Mouse (Mus musculus) cortical plate, adult 2 months (tissue): ENCODE measurements at regions not wholly inside any gene's neighbourhood (a gene's known extent, or its start where the extent isn't known, plus 50 kb on each side); places are given as distances from the start of the nearest gene placed in this dataset.

Experiments
- H3K27ac ChIP-seq: fragments of 200-500 bp; 2 replicates; pipeline ENCODE4 v1.5.1; 2012; ENCODE audit warnings: low read length, control low read depth, inconsistent platforms; ENCODE audit not compliant: insufficient read depth
- H3K4me1 ChIP-seq: fragments of 200-500 bp; 2 replicates; pipeline ENCODE4 v1.6.1; 2011; ENCODE audit warnings: low read length; ENCODE audit not compliant: control insufficient read depth, insufficient read depth
- H3K4me3 ChIP-seq: fragments of 200-500 bp; 2 replicates; pipeline ENCODE4 v1.5.1; 2011; ENCODE audit warnings: mild to moderate bottlenecking, low read length, control low read depth; ENCODE audit not compliant: insufficient read depth
- CTCF ChIP-seq: fragments of 200-500 bp; IDR thresholded peaks from 2 replicates; pipeline ENCODE4 v1.5.1; 2011; ENCODE audit warnings: mild to moderate bottlenecking, control low read depth, low read length; ENCODE audit not compliant: insufficient read depth; ENCODE audit errors: extremely low read depth
- POLR2A ChIP-seq: fragments of 200-500 bp; IDR thresholded peaks from 2 replicates; pipeline ENCODE4 v1.6.1; 2011; ENCODE audit warnings: mild to moderate bottlenecking, low read length, control low read depth; ENCODE audit not compliant: insufficient read depth; ENCODE audit errors: extremely low read depth

GRCm38 (mm10) chr3:128247816-128248215, 351.7 kb upstream of the Fam241a start:
- H3K4me3 ChIP-seq: no peak overlapping the region
- no peaks in the 10 kb centered on the region for H3K4me1 ChIP-seq
- H3K27ac ChIP-seq: no peak overlapping the region
- no peak for TF ChIP-seq POLR2A

- no peaks in the 10 kb centered on the region for H3K4me1 ChIP-seq
- no peak for TF ChIP-seq POLR2A
- no peak for TF ChIP-seq CTCF
- no peak overlapping the region for H3K4me3 ChIP-seq
- H3K27ac ChIP-seq: no peak overlapping the region
Measured at GRCm38 (mm10) chr3:128239813-128240421, 343.8 kb upstream of the Fam241a start.

- Histone ChIP-seq H3K4me3 (no peak overlapping the region), H3K27ac (no peak overlapping the region), H3K4me1 (no peaks in the 10 kb centered on the region)
- TF ChIP-seq CTCF (no peak), POLR2A (no peak)
Measured at GRCm38 (mm10) chr3:128230390-128230789, 334.3 kb upstream of the Fam241a start.

- H3K4me3 ChIP-seq: no peak overlapping the region
- no peak overlapping the region for H3K27ac ChIP-seq
- no peak for TF ChIP-seq CTCF
- TF ChIP-seq POLR2A: no peak
- H3K4me1 ChIP-seq: no peaks in the 10 kb centered on the region
Measured at GRCm38 (mm10) chr3:128226930-128227585, 330.9 kb upstream of the Fam241a start.

GRCm38 (mm10) chr3:128226503-128226902, 330.4 kb upstream of the Fam241a start:
- TF ChIP-seq CTCF (no peak), POLR2A (no peak)
- Histone ChIP-seq H3K4me3 (no peak overlapping the region), H3K27ac (no peak overlapping the region), H3K4me1 (no peaks in the 10 kb centered on the region)

GRCm38 (mm10) chr3:128222344-128222743, 326.2 kb upstream of the Fam241a start:
- Histone ChIP-seq H3K27ac (no peak overlapping the region), H3K4me1 (no peaks in the 10 kb centered on the region), H3K4me3 (no peak overlapping the region)
- TF ChIP-seq CTCF (no peak), POLR2A (no peak)

- no peak for TF ChIP-seq CTCF
- no peak for TF ChIP-seq POLR2A
- Histone ChIP-seq H3K27ac (no peak overlapping the region), H3K4me1 (no peaks in the 10 kb centered on the region), H3K4me3 (no peak overlapping the region)
Measured at GRCm38 (mm10) chr3:128221625-128222024, 325.5 kb upstream of the Fam241a start.

GRCm38 (mm10) chr3:128220776-128221550, 324.8 kb upstream of the Fam241a start:
- H3K27ac ChIP-seq: no peak overlapping the region
- TF ChIP-seq CTCF: no peak
- H3K4me1 ChIP-seq: no peaks in the 10 kb centered on the region
- no peak overlapping the region for H3K4me3 ChIP-seq

- H3K4me1 ChIP-seq: no peaks in the 10 kb centered on the region
- no peak overlapping the region for H3K27ac ChIP-seq
- TF ChIP-seq POLR2A: no peak
- no peak for TF ChIP-seq CTCF
- no peak overlapping the region for H3K4me3 ChIP-seq
Measured at GRCm38 (mm10) chr3:128217765-128218415, 321.8 kb upstream of the Fam241a start.
